In genomic region chr2:26508661-26509060, GRCm38 (mm10) we compare ENCODE assay signal across 11 mouse cellular contexts. TPM values are rescaled to one million over a fixed set of nuclear protein-coding genes. Genes with fewer than 3 reads are reported as not detected.
DNase-seq lines count a peak whose midpoint lies in the region; ATAC-seq and TF ChIP-seq lines count a peak whose summit lies in the region.
"Had no signal": no experiment of that assay in that cellular context is flagged by ENCODE, and none has a peak within 500 bp of the region (broad histone marks: within the 10 kb centered on the region; RNA-seq: fewer than 3 reads in every experiment).

No protein-coding gene starts in this region.

- intact Hi-C loops in heart, postnatal 10 days (cut with DNase I) = no loop called here

- H3K4me3 ChIP-seq in heart, embryonic 13.5 days = no peak overlapping the region
- H3K4me3 ChIP-seq in lung, embryonic 14.5 days (ENCODE audit: low read depth, low read length) = no peak overlapping the region
- H3K4me3 ChIP-seq in embryonic facial prominence, embryonic 14.5 days (ENCODE audit: low read depth, low read length) = no peak overlapping the region
- H3K4me3 ChIP-seq in limb, embryonic 14.5 days (replicated peaks; ENCODE audit: low read length) = no peak overlapping the region

- no peaks in the 10 kb centered on the region for H3K9me3 ChIP-seq in heart, embryonic 13.5 days
- no peaks in the 10 kb centered on the region for H3K9me3 ChIP-seq in lung, embryonic 14.5 days (ENCODE audit: low read depth, low read length)
- no peaks in the 10 kb centered on the region for H3K9me3 ChIP-seq in embryonic facial prominence, embryonic 14.5 days (ENCODE audit: control insufficient read depth, low read length)
- no peaks in the 10 kb centered on the region for H3K9me3 ChIP-seq in limb, embryonic 14.5 days (ENCODE audit: control insufficient read depth, low read length)

- H3K27ac ChIP-seq in heart, embryonic 13.5 days (replicated peaks) = peak overlapping the region; percentile 86
- H3K27ac ChIP-seq in lung, embryonic 14.5 days (ENCODE audit: low read depth) = peak overlapping the region; percentile 96
- peak overlapping the region; percentile 94 for H3K27ac ChIP-seq in embryonic facial prominence, embryonic 14.5 days (replicated peaks; ENCODE audit: low read depth, low read length)
- H3K27ac ChIP-seq in limb, embryonic 14.5 days (replicated peaks; ENCODE audit: low read depth, low read length) = peak overlapping the region; percentile 91
- H3K27ac ChIP-seq: liver, embryonic 14.5 days had no signal

- ATAC-seq in heart, embryonic 13.5 days (ENCODE audit: extremely low read depth, insufficient number of reproducible peaks, low FRiP score, low TSS enrichment) = no peak
- ATAC-seq in lung, embryonic 14.5 days (ENCODE audit: insufficient read depth) = no peak
- no peak for ATAC-seq in embryonic facial prominence, embryonic 14.5 days (ENCODE audit: low read depth)
- no peak for ATAC-seq in limb, embryonic 14.5 days (ENCODE audit: low FRiP score, low read depth)

- 64% methylated on average over 5 of the region's 5 CpGs for WGBS in heart, embryonic 13.5 days
- WGBS in lung, embryonic 14.5 days = 71% methylated on average over 5 of the region's 5 CpGs
- WGBS in embryonic facial prominence, embryonic 14.5 days = 41% methylated on average over 5 of the region's 5 CpGs
- WGBS in limb, embryonic 14.5 days = 60% methylated on average over 5 of the region's 5 CpGs

- H3K4me1 ChIP-seq in heart, embryonic 13.5 days = peaks cover 44% of the 10 kb centered on the region
- H3K4me1 ChIP-seq in lung, embryonic 14.5 days (ENCODE audit: insufficient read depth) = peaks cover 35% of the 10 kb centered on the region
- peaks cover 39% of the 10 kb centered on the region for H3K4me1 ChIP-seq in embryonic facial prominence, embryonic 14.5 days (ENCODE audit: control insufficient read depth, insufficient read depth, low read length)
- H3K4me1 ChIP-seq in limb, embryonic 14.5 days (ENCODE audit: control insufficient read depth, insufficient read depth, low read length) = peaks cover 41% of the 10 kb centered on the region

- no peak for TF ChIP-seq CTCF in lung, embryonic 14.5 days (IDR thresholded peaks at IDR 0.05; ENCODE audit: low read depth)

- H3K9ac ChIP-seq in heart, embryonic 13.5 days = no peak overlapping the region
- H3K9ac ChIP-seq in lung, embryonic 14.5 days = no peak overlapping the region; the same call in 1 of the 2 replicates
- peak overlapping the region; percentile 14; the same call in 1 of the 2 replicates for H3K9ac ChIP-seq in embryonic facial prominence, embryonic 14.5 days (ENCODE audit: low read depth, low read length)
- no peak overlapping the region for H3K9ac ChIP-seq in limb, embryonic 14.5 days (ENCODE audit: low read depth, low read length, severe bottlenecking)
- H3K9ac ChIP-seq: liver, embryonic 14.5 days had no signal

- H3K27me3 ChIP-seq in heart, embryonic 13.5 days (replicated peaks) = peaks cover 20% of the 10 kb centered on the region
- H3K27me3 ChIP-seq in lung, embryonic 14.5 days (ENCODE audit: insufficient read depth, low read length) = no peaks in the 10 kb centered on the region
- no peaks in the 10 kb centered on the region for H3K27me3 ChIP-seq in embryonic facial prominence, embryonic 14.5 days (replicated peaks; ENCODE audit: control insufficient read depth, insufficient read depth, low read length)
- no peaks in the 10 kb centered on the region for H3K27me3 ChIP-seq in limb, embryonic 14.5 days (ENCODE audit: control insufficient read depth, insufficient read depth, low read length)

- no peak overlapping the region for H3K4me2 ChIP-seq in heart, embryonic 13.5 days
- H3K4me2 ChIP-seq in lung, embryonic 14.5 days = peak overlapping the region; percentile 43
- H3K4me2 ChIP-seq in embryonic facial prominence, embryonic 14.5 days (ENCODE audit: low read depth, low read length) = peak overlapping the region; percentile 38
- peak overlapping the region; percentile 38; the same call in 1 of the 2 replicates for H3K4me2 ChIP-seq in limb, embryonic 14.5 days (replicated peaks; ENCODE audit: low read depth, low read length, severe bottlenecking)

- no peak for TF ChIP-seq POLR2A in limb, embryonic 14.5 days (IDR thresholded peaks at IDR 0.05; ENCODE audit: borderline replicate concordance, extremely low read depth, insufficient read depth, insufficient read length)

- DNase-seq in heart, postnatal 10 days = no peak
- no peak for DNase-seq in lung, embryonic 14.5 days
- DNase-seq in lung, adult 18-20 months = no peak
- DNase-seq in embryonic facial prominence, embryonic 14.5 days (ENCODE audit: low spot score) = no peak
- no peak for DNase-seq in limb, embryonic 14.5 days (ENCODE audit: low spot score)
- DNase-seq in spleen, postnatal 4 days (ENCODE audit: low spot score in 2 of 2) = no peak
- no peak for DNase-seq in right cerebral cortex, postnatal 4 days
- DNase-seq: midbrain, embryonic 14.5 days; thymus, postnatal 14 days had no signal

- no peaks in the 10 kb centered on the region for H3K36me3 ChIP-seq in heart, embryonic 13.5 days
- no peaks in the 10 kb centered on the region for H3K36me3 ChIP-seq in lung, embryonic 14.5 days (ENCODE audit: insufficient read depth)
- H3K36me3 ChIP-seq in embryonic facial prominence, embryonic 14.5 days (ENCODE audit: control insufficient read depth, insufficient read depth, low read length) = no peaks in the 10 kb centered on the region
- no peaks in the 10 kb centered on the region for H3K36me3 ChIP-seq in limb, embryonic 14.5 days (ENCODE audit: control insufficient read depth, insufficient read depth, low read length)

RNA-seq across cellular contexts. Expression of gene Notch1, which starts 7.8 kb away (rescaled TPM):
- 11.4 and 12.1 TPM in 2 replicates for polyA plus RNA-seq in heart, embryonic 13.5 days (2015; fragmentation: Nextera tagmentation; extraction: Ambion mirVana)
- 10 to 100 TPM; 54.0 to 54.3 TPM for total RNA-seq in heart, postnatal 10 days (2021)
- polyA plus RNA-seq in lung, embryonic 14.5 days (2014; fragmentation: Nextera tagmentation; extraction: Ambion mirVana) = 37.7 and 44.0 TPM in 2 replicates
- 29.9 and 35.8 TPM in 2 replicates for polyA plus RNA-seq in embryonic facial prominence, embryonic 14.5 days (2014; fragmentation: Nextera tagmentation; extraction: Ambion mirVana)
- 28.1 and 40.2 TPM in 2 replicates for polyA plus RNA-seq in limb, embryonic 14.5 days (2012; rRNA removed)
- 44.5 and 47.0 TPM in 2 replicates for polyA plus RNA-seq in limb, embryonic 14.5 days (2014; fragmentation: Nextera tagmentation; extraction: Ambion mirVana)
